Mouse (Mus musculus) G1E (cell line): Measurements from ENCODE around the gene Ablim1. TPM values are rescaled to one million over a fixed set of nuclear protein-coding genes. Genes with fewer than 3 reads are reported as not detected.

ENCODE experiments used
- ATAC-seq: 2 replicates; pipeline ENCODE4 v1.8.0; 2016; ENCODE audit warnings: mild to moderate bottlenecking; ENCODE audit not compliant: insufficient number of reproducible peaks, poor library complexity, low FRiP score, severe bottlenecking; ENCODE audit errors: extremely low read depth
- DNase-seq: peaks from one replicate; pipeline ENCODE4 v3.0.0; 2012; ENCODE audit warnings: low spot score
- H3K27me3 ChIP-seq: 2 replicates; pipeline ENCODE4 v1.6.1; 2012; ENCODE audit warnings: mild to moderate bottlenecking, low read length, inconsistent platforms; ENCODE audit not compliant: insufficient read depth
- H3K36me3 ChIP-seq: replicated peaks from 2 replicates; pipeline ENCODE3; 2012; ENCODE audit warnings: mild to moderate bottlenecking, inconsistent platforms
- H3K4me1 ChIP-seq: 2 replicates; pipeline ENCODE4 v1.6.1; 2012; ENCODE audit warnings: low read depth, low read length, inconsistent platforms, mixed read lengths; ENCODE audit not compliant: insufficient read depth
- H3K4me3 ChIP-seq: 2 replicates; pipeline ENCODE4 v1.5.1; 2012; ENCODE audit warnings: low read depth, mild to moderate bottlenecking, inconsistent platforms, low read length, moderate library complexity, mixed read lengths
- H3K9me3 ChIP-seq: replicated peaks from 2 replicates; pipeline ENCODE4 v1.6.1; 2012; ENCODE audit warnings: inconsistent platforms
- CTCF ChIP-seq: IDR thresholded peaks from 2 replicates; pipeline ENCODE4 v1.5.1; 2012; ENCODE audit warnings: low read depth, low read length, inconsistent platforms, mixed read lengths
- GATA1 ChIP-seq: IDR thresholded peaks from 2 replicates; pipeline ENCODE4 v1.6.1; 2012; ENCODE audit warnings: borderline replicate concordance, low read length, inconsistent platforms, mixed read lengths
- GATA2 ChIP-seq: IDR thresholded peaks from 2 replicates; pipeline ENCODE4 v1.6.1; 2012; ENCODE audit warnings: low read depth, low read length, inconsistent platforms, borderline replicate concordance
- POLR2AphosphoS5 ChIP-seq: IDR thresholded peaks from 2 replicates; pipeline ENCODE4 v1.6.1; 2012; ENCODE audit warnings: low read depth, low read length, inconsistent platforms; ENCODE audit not compliant: insufficient replicate concordance
- TAL1 ChIP-seq: conservative IDR thresholded peaks from 2 replicates; pipeline ENCODE4 v1.6.1; 2012; ENCODE audit warnings: low read depth, low read length, inconsistent platforms, mixed read lengths
- polyA plus RNA-seq: library from polyadenylated mRNA; stranded (reverse); fragments of >175 nt; gene quantifications from 2 replicates; pipeline ENCODE4 v1.2.3, GENCODE M21; 2012
- total RNA-seq, 2 experiments: library from RNA; stranded (forward) in 1 of 2; stranded (reverse) in 1 of 2; fragments of 200-1000 nt in 1 of 2; fragments of >200 nt in 1 of 2; fragmentation: Nextera tagmentation in 1 of 2; gene quantifications; 2 replicates each; pipeline ENCODE4 v1.2.3; 2014 to 2017

Ablim1 gene
- total and polyA plus RNA-seq, 3 experiments = 0.08 to 0.71 TPM; not detected in 1

- ATAC-seq (no peak), DNase-seq (no peak)
- no peak for TF ChIP-seq POLR2AphosphoS5
- TF ChIP-seq TAL1 = no peak
- no peak for TF ChIP-seq CTCF
- TF ChIP-seq GATA1 = no peak
- no peak for TF ChIP-seq GATA2
- Histone ChIP-seq H3K4me3 (no peak overlapping the region), H3K4me1 (no peaks in the 10 kb centered on the region), H3K27me3 (no peaks in the 10 kb centered on the region; the same call in 1 of the 2 replicates), H3K36me3 (no peaks in the 10 kb centered on the region), H3K9me3 (no peaks in the 10 kb centered on the region)
Observed at GRCm38 (mm10) chr19:57172321-57172720, 142.4 kb downstream of the Ablim1 start.

GRCm38 (mm10) chr19:57170880-57171279 is 143.8 kb downstream of the Ablim1 start:
- Histone ChIP-seq H3K27me3 (no peaks in the 10 kb centered on the region; the same call in 1 of the 2 replicates), H3K9me3 (no peaks in the 10 kb centered on the region), H3K4me1 (no peaks in the 10 kb centered on the region), H3K36me3 (no peaks in the 10 kb centered on the region), H3K4me3 (no peak overlapping the region)
- DNase-seq (no peak), ATAC-seq (no peak)
- TF ChIP-seq GATA2 = no peak
- TF ChIP-seq CTCF = no peak
- no peak for TF ChIP-seq POLR2AphosphoS5
- no peak for TF ChIP-seq GATA1
- no peak for TF ChIP-seq TAL1

- ATAC-seq (no peak), DNase-seq (no peak)
- H3K4me3 ChIP-seq = no peak overlapping the region
- no peaks in the 10 kb centered on the region for H3K36me3 ChIP-seq
- H3K27me3 ChIP-seq = peaks cover 2% of the 10 kb centered on the region; the same call in 1 of the 2 replicates
- no peak for TF ChIP-seq CTCF
- H3K4me1 ChIP-seq = no peaks in the 10 kb centered on the region
- H3K9me3 ChIP-seq = no peaks in the 10 kb centered on the region
Observed at GRCm38 (mm10) chr19:57169485-57169884, 145.2 kb downstream of the Ablim1 start.

- no peaks in the 10 kb centered on the region for H3K9me3 ChIP-seq
- no peak for ATAC-seq
Observed at GRCm38 (mm10) chr19:57167721-57168120, 147.0 kb downstream of the Ablim1 start.

GRCm38 (mm10) chr19:57164882-57165281 is 149.8 kb downstream of the Ablim1 start:
- no peaks in the 10 kb centered on the region for H3K4me1 ChIP-seq
- ATAC-seq (no peak), DNase-seq (no peak)
- peaks cover 4% of the 10 kb centered on the region; the same call in 1 of the 2 replicates for H3K27me3 ChIP-seq
- no peaks in the 10 kb centered on the region for H3K36me3 ChIP-seq
- no peaks in the 10 kb centered on the region for H3K9me3 ChIP-seq
- no peak for TF ChIP-seq POLR2AphosphoS5
- TF ChIP-seq CTCF = no peak
- TF ChIP-seq GATA1 = no peak
- no peak for TF ChIP-seq TAL1
- no peak for TF ChIP-seq GATA2
- no peak overlapping the region for H3K4me3 ChIP-seq

More at GRCm38 (mm10) chr19:57167721-57168120, 147.0 kb downstream of the Ablim1 start:
- DNase-seq = no peak
- Histone ChIP-seq H3K4me3 (no peak overlapping the region), H3K27me3 (peaks cover 2% of the 10 kb centered on the region; the same call in 1 of the 2 replicates), H3K36me3 (no peaks in the 10 kb centered on the region), H3K4me1 (no peaks in the 10 kb centered on the region)
- TF ChIP-seq POLR2AphosphoS5 (no peak), CTCF (no peak), TAL1 (no peak), GATA1 (no peak), GATA2 (no peak)

- no peak for DNase-seq
- Histone ChIP-seq H3K4me1 (no peaks in the 10 kb centered on the region), H3K9me3 (no peaks in the 10 kb centered on the region), H3K27me3 (peaks cover 4% of the 10 kb centered on the region; the same call in 1 of the 2 replicates), H3K36me3 (no peaks in the 10 kb centered on the region), H3K4me3 (no peak overlapping the region)
- no peak for ATAC-seq
- TF ChIP-seq GATA1 = no peak
- no peak for TF ChIP-seq POLR2AphosphoS5
- TF ChIP-seq TAL1 = no peak
- TF ChIP-seq CTCF = no peak
- no peak for TF ChIP-seq GATA2
Observed at GRCm38 (mm10) chr19:57163315-57163714, 151.4 kb downstream of the Ablim1 start.

- Histone ChIP-seq H3K9me3 (no peaks in the 10 kb centered on the region), H3K4me3 (no peak overlapping the region), H3K4me1 (no peaks in the 10 kb centered on the region), H3K27me3 (peaks cover 4% of the 10 kb centered on the region; the same call in 1 of the 2 replicates), H3K36me3 (no peaks in the 10 kb centered on the region)
- no peak for DNase-seq
- TF ChIP-seq CTCF (no peak), GATA1 (no peak), GATA2 (no peak), TAL1 (no peak), POLR2AphosphoS5 (no peak)
- ATAC-seq = no peak
Observed at GRCm38 (mm10) chr19:57161978-57162727, 152.6 kb downstream of the Ablim1 start.
